Mouse (Mus musculus) mesoderm, embryonic 11.5 days (tissue): ENCODE data around the gene Rif1.
A peak's percentile ranks its signal among the peaks of the same experiment; 100 is the strongest.
"Not testable (repeated sequence)": the region's sequence is repeated elsewhere in the genome, so short reads cannot be mapped to it uniquely, and the experiment has no call there.

Source experiments
- DNase-seq: peaks from one replicate; pipeline ENCODE4 v3.0.0-alpha.2; 2012; ENCODE audit warnings: low read depth, low spot score

The Rif1 gene

DNA sequence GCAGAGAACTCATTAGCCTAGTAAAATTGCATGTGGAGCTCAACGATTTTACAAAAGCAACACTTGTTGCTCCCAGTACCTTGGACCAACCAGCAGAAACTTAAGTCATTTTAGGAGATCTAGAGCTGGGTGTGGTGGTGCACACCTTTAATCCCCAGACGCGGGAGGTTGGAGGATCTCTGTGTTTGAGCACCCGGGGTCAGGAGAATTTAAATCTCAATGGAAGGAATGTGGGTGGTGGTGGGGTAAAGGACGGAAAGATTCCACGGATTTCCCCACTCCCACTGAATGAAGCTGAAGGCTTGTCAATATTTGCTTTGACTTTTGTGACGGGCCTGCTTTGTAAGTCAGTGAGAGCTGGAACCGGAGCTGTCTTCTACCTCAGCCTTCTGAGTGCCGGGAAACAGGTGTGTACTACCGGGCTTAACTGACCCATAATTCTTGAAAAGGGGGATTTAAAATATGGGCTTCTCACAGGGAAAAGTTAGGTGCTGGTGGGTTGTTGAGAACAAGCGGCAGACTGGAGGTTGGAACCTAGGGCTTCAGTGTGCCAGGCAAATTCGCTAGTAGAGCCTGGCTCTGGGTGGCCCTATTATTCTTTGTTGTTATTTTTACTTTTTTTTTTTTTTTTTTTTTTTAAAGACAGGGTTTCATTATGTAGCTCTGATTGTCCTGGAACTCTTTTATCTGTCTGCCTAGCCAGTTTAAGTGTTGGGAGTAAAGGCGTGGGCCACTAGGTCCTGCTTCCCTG is 1.2 kb upstream of the Rif1 start:
- no peak for DNase-seq

DNA sequence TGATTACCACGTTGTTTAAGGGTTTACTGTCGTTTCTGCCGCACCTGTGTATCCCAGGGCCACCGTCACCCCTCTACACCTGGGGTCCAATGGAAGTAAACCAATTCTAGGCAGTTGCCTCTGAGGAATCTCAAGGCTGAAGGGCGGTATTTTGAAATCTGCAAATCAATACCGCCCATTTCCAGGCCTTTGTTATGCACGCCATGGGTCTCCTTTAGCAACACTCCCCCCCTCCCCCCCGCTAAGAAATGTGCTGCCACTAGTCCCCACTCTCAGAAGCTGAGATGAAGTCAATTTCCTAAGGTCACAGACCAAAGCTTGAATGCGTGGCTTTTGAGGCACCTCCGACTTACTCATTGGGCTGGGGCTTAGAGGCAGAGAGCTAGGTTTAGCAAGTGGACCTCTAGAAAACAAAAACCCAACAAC is 554 bp upstream of the Rif1 start:
- DNase-seq: peak; percentile 39

GRCm38 (mm10) chr2:52073141-52073904 is 691 bp downstream of the Rif1 start:
- peak; percentile 21 for DNase-seq

DNA sequence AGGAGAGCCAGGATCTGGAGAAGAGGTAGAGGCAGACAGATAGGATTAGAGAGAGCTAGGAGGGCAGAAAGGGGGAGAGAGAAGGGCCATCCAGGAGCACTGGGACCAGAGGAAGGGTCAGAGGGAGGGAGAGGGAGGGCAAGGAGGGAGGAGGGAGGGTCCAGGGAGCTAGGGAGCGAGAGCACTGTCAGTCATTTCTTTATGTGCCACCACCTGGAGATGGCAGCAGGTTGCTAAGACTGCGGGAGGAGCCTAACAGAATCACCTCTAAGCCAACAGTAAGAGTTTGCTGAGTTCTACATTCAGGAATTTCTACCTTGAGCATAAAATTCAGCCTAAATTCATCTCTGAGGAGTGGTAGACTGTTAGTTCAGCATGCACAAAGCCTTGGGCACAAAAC is 6.0 kb downstream of the Rif1 start:
- no peak for DNase-seq

GRCm38 (mm10) chr2:52084013-52084412 is 11.4 kb downstream of the Rif1 start:
- DNase-seq: no peak

- no peak for DNase-seq
These were observed 11.9 kb downstream of the Rif1 start for GRCm38 (mm10) chr2:52084571-52084970.

DNA sequence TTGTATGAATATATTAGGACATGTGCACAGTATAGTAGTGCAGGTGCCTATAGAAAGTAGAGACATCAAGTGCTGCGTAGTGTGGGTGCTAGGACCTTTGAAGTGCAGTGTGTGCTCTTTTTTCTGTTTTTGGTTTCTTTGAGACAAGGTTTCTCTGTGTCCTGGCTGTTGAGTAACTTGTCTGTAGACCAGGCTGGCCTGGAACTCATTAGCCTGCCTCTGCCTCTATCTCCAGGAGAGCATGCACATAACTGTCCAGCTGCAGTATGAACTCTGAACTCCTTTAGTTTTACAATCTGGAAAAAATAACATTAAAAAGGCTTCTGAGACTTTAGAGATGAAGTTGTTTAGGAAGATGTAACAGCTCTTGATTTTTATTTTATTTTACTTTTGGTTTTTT is 41.5 kb downstream of the Rif1 start:
- peak; percentile 36 for DNase-seq

- not testable (repeated sequence) for DNase-seq
These were observed 58.7 kb downstream of the Rif1 start for GRCm38 (mm10) chr2:52131370-52131769.

DNA sequence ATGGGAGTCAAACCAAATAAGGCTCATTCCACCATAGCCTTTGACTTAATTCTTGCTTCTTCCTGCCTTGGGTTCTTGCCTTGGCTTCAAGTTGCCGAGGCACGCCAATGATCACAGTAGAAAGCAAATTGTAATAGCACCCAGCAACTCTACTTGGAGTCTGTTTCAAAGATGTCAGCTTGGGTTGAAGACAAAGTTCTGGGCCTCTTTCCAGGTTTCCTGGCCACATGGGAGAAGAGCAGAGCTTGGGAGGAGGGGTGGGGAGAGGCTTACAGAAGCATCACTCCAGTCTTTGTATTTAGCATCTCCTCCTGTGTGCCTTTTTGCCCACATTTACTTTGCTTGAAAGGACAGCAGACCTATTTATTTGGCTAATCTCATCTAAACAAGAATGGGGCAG is 60.7 kb downstream of the Rif1 start:
- DNase-seq: no peak

- DNase-seq: no peak
These were observed 80.4 kb downstream of the Rif1 start for GRCm38 (mm10) chr2:52153064-52153463.

DNA sequence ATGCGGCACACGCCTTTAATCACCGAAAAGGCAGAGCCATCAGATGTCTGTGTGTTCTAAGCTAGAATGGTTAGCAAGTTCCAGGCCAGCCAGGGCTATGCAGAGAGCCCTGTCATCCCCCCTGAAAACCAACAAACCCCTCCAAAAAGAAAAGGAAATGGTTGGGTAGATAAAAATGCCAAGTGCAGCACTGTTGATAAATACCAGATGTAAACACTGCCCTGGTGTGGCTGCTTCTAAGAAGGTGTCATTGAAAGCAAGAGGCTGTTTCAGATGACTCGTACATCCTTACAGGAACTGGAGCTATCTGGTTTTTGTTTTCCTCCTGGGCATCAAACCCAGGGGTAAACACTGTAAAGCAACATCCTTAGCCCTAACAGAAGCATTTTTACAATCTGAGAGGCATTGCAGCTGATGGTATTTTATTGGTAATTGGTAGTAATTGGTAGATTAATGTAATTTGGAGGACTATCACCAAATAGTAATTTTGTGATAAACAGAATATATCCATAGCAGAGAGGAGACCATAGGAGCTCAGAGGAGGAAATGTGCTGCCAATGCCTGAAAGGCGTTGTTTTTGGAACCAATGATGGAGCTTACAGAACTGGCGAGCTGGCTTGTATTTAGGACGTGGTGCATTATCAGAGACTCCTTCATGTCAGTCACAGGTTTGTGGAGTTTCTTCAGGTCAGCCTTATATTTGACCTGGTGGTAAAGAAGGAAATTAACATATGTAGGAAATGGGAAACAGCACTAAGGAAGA is 96.8 kb downstream of the Rif1 start:
- DNase-seq: no peak
